Mouse (Mus musculus) liver, embryonic 12.5 days (tissue): ENCODE measurements around the gene Prlh. TPM values are rescaled to one million over a fixed set of nuclear protein-coding genes. Genes with fewer than 3 reads are reported as not detected.

Experiments
- ATAC-seq: fragments of 200-750 bp; cut with Nextera tagmentation; 2 replicates; pipeline ENCODE4 v1.8.0; 2017; ENCODE audit warnings: moderate number of reproducible peaks, mild to moderate bottlenecking, moderate library complexity
- H3K27ac ChIP-seq: fragments of 300-500 bp; sonication (generic); 2 replicates; pipeline ENCODE4 v1.5.1; 2016; ENCODE audit warnings: mild to moderate bottlenecking
- H3K27me3 ChIP-seq: fragments of 300-500 bp; sonication (generic); replicated peaks from 2 replicates; pipeline ENCODE4 v1.6.1; 2016; ENCODE audit warnings: mild to moderate bottlenecking, moderate library complexity
- H3K36me3 ChIP-seq: fragments of 300-500 bp; sonication (generic); 2 replicates; pipeline ENCODE4 v1.6.1; 2016; ENCODE audit warnings: mild to moderate bottlenecking, moderate library complexity
- H3K4me1 ChIP-seq: fragments of 300-500 bp; sonication (generic); 2 replicates; pipeline ENCODE4 v1.6.1; 2016
- H3K4me2 ChIP-seq: fragments of 300-500 bp; sonication (generic); 2 replicates; pipeline ENCODE4 v1.6.1; 2016; ENCODE audit warnings: mild to moderate bottlenecking, moderate library complexity
- H3K4me3 ChIP-seq: fragments of 300-500 bp; sonication (generic); 2 replicates; pipeline ENCODE4 v1.5.1; 2016; ENCODE audit warnings: mild to moderate bottlenecking, moderate library complexity
- H3K9ac ChIP-seq: fragments of 300-500 bp; sonication (generic); 2 replicates; pipeline ENCODE4 v1.6.1; 2016; ENCODE audit warnings: mild to moderate bottlenecking, moderate library complexity
- H3K9me3 ChIP-seq: fragments of 300-500 bp; sonication (generic); replicated peaks from 2 replicates; pipeline ENCODE4 v1.6.1; 2016; ENCODE audit warnings: mild to moderate bottlenecking, moderate library complexity
- WGBS: fragments of 180-500 bp; shearing (Covaris S2); methylation state at CpG from one replicate; pipeline ENCODE4 v1.1.7; 2016; ENCODE audit not compliant: insufficient replicate concordance; 5-methylcytosine and 5-hydroxymethylcytosine counted together
- polyA plus RNA-seq: library from polyadenylated mRNA; unstranded; fragments of >200 nt; fragmentation: Nextera tagmentation; extraction: Ambion mirVana; gene quantifications from 2 replicates; pipeline ENCODE4 v1.2.1, GENCODE M21; 2016

Prlh gene
- polyA plus RNA-seq, 1 experiment from 2014 or later, result not detected

- WGBS, result 28% methylated on average over 7 of the region's 7 CpGs
- H3K9ac ChIP-seq, result no peak overlapping the region
- H3K27me3 ChIP-seq, result 0 out of 2 replicates have a peak, but pooled peaks cover 9% of the 10 kb centered on the region
- H3K27ac ChIP-seq, result no peak overlapping the region
- peaks cover 3% of the 10 kb centered on the region; the same call in 1 of the 2 replicates for H3K4me1 ChIP-seq
- H3K36me3 ChIP-seq, result no peaks in the 10 kb centered on the region
- ATAC-seq, result peak; percentile 56; the same call in 1 of the 2 replicates
- no peak overlapping the region for H3K4me2 ChIP-seq
- H3K9me3 ChIP-seq, result no peaks in the 10 kb centered on the region
- no peak overlapping the region for H3K4me3 ChIP-seq
These were observed 3.6 kb downstream of the Prlh start for GRCm38 (mm10) chr1:90956245-90957096.

- no peak for ATAC-seq
- H3K4me2 ChIP-seq, result no peak overlapping the region
- H3K27me3 ChIP-seq, result 0 out of 2 replicates have a peak, but pooled peaks cover 9% of the 10 kb centered on the region
- H3K36me3 ChIP-seq, result no peaks in the 10 kb centered on the region
- H3K9me3 ChIP-seq, result no peaks in the 10 kb centered on the region
- WGBS, result 21% methylated on average over 4 of the region's 4 CpGs
- H3K4me3 ChIP-seq, result no peak overlapping the region
- no peak overlapping the region for H3K27ac ChIP-seq
- peaks cover 4% of the 10 kb centered on the region; the same call in 1 of the 2 replicates for H3K4me1 ChIP-seq
- H3K9ac ChIP-seq, result no peak overlapping the region
These were observed 9.6 kb downstream of the Prlh start for GRCm38 (mm10) chr1:90962526-90962925.

DNA sequence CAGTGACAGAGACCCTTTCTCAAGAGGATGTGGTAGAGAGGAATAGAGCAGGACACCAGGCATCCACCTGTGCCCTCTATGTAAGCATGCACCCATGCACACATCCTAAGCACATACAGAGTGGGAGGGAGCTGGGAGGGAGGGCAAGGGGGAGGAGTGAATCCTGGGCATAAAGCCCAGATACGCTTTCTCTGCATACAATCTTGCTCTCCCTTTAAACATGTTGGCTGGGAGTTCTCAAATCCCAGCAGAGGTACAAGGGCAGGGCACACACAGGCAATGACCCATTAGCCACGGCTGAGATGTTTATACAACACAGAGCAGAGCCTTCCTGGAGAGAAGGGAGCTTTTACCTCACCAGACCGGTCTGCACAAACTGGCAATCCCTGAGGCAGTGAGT lies 10.1 kb downstream of the Prlh start:
- no peak for ATAC-seq
- H3K27ac ChIP-seq, result no peak overlapping the region
- 0 out of 2 replicates have a peak, but pooled peaks cover 9% of the 10 kb centered on the region for H3K27me3 ChIP-seq
- H3K4me1 ChIP-seq, result peaks cover 4% of the 10 kb centered on the region; the same call in 1 of the 2 replicates
- no peak overlapping the region for H3K4me2 ChIP-seq
- WGBS, result 41% methylated on average over 3 of the region's 3 CpGs
- H3K9me3 ChIP-seq, result no peaks in the 10 kb centered on the region
- no peak overlapping the region for H3K9ac ChIP-seq
- no peak overlapping the region for H3K4me3 ChIP-seq
- H3K36me3 ChIP-seq, result no peaks in the 10 kb centered on the region

DNA sequence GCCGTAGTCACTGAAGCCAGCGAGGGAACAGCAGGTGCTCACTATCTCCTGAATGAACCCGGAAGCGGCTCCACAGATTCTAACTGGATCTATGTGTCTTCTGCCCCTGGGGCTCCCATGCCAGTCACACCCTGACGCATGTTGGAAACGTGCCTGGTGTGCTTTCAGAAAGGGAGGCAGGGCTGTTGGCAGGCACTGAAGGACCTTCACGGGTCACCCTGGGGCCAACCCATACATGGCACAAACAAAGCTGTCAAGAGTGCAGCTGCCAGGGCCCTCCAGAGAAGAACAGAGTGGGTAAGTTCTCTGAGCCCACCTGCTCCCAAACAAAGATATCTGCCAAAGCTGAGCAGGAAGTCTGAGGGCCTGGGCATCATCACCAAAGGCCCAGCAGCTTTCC lies 14.7 kb downstream of the Prlh start:
- no peak overlapping the region for H3K9ac ChIP-seq
- no peaks in the 10 kb centered on the region; the same call in none of the 2 replicates for H3K27me3 ChIP-seq
- H3K4me2 ChIP-seq, result no peak overlapping the region
- no peaks in the 10 kb centered on the region for H3K9me3 ChIP-seq
- 71% methylated on average over 7 of the region's 7 CpGs for WGBS
- no peak overlapping the region for H3K27ac ChIP-seq
- H3K4me3 ChIP-seq, result no peak overlapping the region
- ATAC-seq, result no peak
- no peaks in the 10 kb centered on the region for H3K36me3 ChIP-seq
- peaks cover 4% of the 10 kb centered on the region; the same call in 1 of the 2 replicates for H3K4me1 ChIP-seq

GRCm38 (mm10) chr1:90968649-90969048 lies 15.7 kb downstream of the Prlh start:
- Histone ChIP-seq H3K27ac (no peak overlapping the region), H3K27me3 (peaks cover 4% of the 10 kb centered on the region), H3K4me2 (peak overlapping the region; percentile 38), H3K9me3 (no peaks in the 10 kb centered on the region), H3K4me1 (peaks cover 3% of the 10 kb centered on the region), H3K9ac (no peak overlapping the region), H3K4me3 (peak overlapping the region; percentile 18), H3K36me3 (no peaks in the 10 kb centered on the region)
- 55% methylated on average over 4 of the region's 4 CpGs for WGBS
- ATAC-seq, result no peak

DNA sequence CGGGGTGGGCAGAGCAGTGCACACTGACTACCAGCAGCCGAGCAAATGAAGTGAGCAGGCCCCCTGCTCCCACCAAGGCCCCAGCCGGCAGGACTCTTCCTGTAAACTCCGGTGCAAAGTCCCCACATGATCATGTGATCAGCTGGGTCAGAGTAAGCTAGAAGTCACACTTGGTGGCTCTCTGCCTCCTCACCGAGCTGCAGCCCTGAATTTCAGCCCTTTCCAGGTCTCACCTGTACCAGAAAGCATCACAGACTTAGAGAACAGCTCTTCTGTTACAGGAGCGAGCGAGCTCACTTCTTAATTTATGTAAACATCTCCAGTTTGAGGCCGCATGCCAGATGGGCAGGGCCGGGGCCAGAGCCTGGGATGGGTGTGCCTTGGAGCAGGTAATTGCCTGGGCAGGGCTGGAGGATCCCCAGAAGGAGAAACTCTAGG lies 16.5 kb downstream of the Prlh start, which contains the start of gene Rab17:
Gene Rab17, minus strand, starts transcription at position 315 of the 438 bp plus-strand sequence.
- Histone ChIP-seq H3K27me3 (peaks cover 4% of the 10 kb centered on the region), H3K9ac (no peak within 1 kb of the TSS), H3K27ac (no peak within 1 kb of the TSS; the same call in 1 of the 2 replicates), H3K4me3 (peak within 1 kb of the TSS; percentile 18), H3K9me3 (no peaks in the 10 kb centered on the region), H3K36me3 (no peaks in the 10 kb centered on the region), H3K4me1 (peaks cover 4% of the 10 kb centered on the region), H3K4me2 (peak within 1 kb of the TSS; percentile 38)
- peak; percentile 40 for ATAC-seq
- 30% methylated on average over 9 of the region's 9 CpGs for WGBS

DNA sequence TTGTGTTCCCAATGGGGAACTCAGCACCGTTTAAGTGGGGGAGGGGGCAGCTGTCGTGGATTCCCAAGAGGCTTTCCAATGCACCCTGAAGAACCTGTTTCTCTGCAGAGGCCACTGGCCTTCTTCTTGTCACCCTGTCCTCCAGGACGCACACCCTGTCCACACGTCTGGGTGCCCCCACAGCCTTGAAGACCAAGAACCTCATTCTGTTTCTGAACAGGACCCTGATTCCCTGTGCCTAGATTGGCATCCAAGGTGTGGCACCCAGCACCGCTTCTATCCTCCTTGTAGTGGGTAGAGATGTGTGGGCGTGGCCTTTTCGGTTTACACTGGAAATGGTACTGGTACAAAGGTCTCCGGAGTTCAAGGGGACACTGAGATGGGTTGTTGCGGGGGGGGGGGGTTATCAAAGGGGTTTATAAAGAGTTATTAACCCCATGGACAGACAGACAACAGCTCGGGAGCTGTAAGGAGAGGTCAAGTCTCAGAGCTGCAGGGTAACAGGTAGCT lies 17.0 kb downstream of the Prlh start:
- Histone ChIP-seq H3K27ac (no peak overlapping the region), H3K4me1 (peaks cover 4% of the 10 kb centered on the region), H3K9ac (no peak overlapping the region), H3K27me3 (peaks cover 4% of the 10 kb centered on the region), H3K36me3 (no peaks in the 10 kb centered on the region), H3K9me3 (no peaks in the 10 kb centered on the region), H3K4me2 (no peak overlapping the region), H3K4me3 (no peak overlapping the region)
- ATAC-seq, result no peak
- 58% methylated on average over 10 of the region's 10 CpGs for WGBS

- Histone ChIP-seq H3K27ac (no peak overlapping the region), H3K27me3 (peaks cover 4% of the 10 kb centered on the region), H3K4me3 (no peak overlapping the region), H3K4me2 (no peak overlapping the region), H3K9me3 (no peaks in the 10 kb centered on the region), H3K36me3 (no peaks in the 10 kb centered on the region), H3K9ac (no peak overlapping the region), H3K4me1 (peaks cover 4% of the 10 kb centered on the region)
- no peak for ATAC-seq
- 21% methylated on average over 9 of the region's 9 CpGs for WGBS
These were observed 20.1 kb downstream of the Prlh start for GRCm38 (mm10) chr1:90972911-90973573.

GRCm38 (mm10) chr1:90973574-90973911 lies 20.6 kb downstream of the Prlh start:
- H3K36me3 ChIP-seq, result no peaks in the 10 kb centered on the region
- no peak for ATAC-seq
- H3K27ac ChIP-seq, result no peak overlapping the region
- H3K4me2 ChIP-seq, result no peak overlapping the region
- H3K4me1 ChIP-seq, result peaks cover 4% of the 10 kb centered on the region
- no peak overlapping the region for H3K9ac ChIP-seq
- no peak overlapping the region for H3K4me3 ChIP-seq
- WGBS, result 72% methylated on average over 2 of the region's 2 CpGs
- no peaks in the 10 kb centered on the region for H3K9me3 ChIP-seq
- H3K27me3 ChIP-seq, result peaks cover 4% of the 10 kb centered on the region

- Histone ChIP-seq H3K4me1 (peaks cover 4% of the 10 kb centered on the region), H3K36me3 (no peaks in the 10 kb centered on the region), H3K27me3 (peaks cover 4% of the 10 kb centered on the region), H3K4me3 (no peak overlapping the region), H3K4me2 (no peak overlapping the region), H3K27ac (no peak overlapping the region), H3K9ac (no peak overlapping the region), H3K9me3 (no peaks in the 10 kb centered on the region)
- ATAC-seq, result 0 out of 2 replicates have a peak, but pooled peaks have one; percentile 27
- WGBS, result 15% methylated on average over 12 of the region's 12 CpGs
These were observed 22.2 kb downstream of the Prlh start for GRCm38 (mm10) chr1:90974906-90975649.

- Histone ChIP-seq H3K9ac (no peak overlapping the region), H3K4me3 (no peak overlapping the region), H3K27me3 (peaks cover 4% of the 10 kb centered on the region), H3K4me2 (no peak overlapping the region), H3K27ac (no peak overlapping the region), H3K9me3 (no peaks in the 10 kb centered on the region), H3K36me3 (no peaks in the 10 kb centered on the region), H3K4me1 (peaks cover 4% of the 10 kb centered on the region)
- 73% methylated on average over 4 of the region's 4 CpGs for WGBS
- no peak for ATAC-seq
These were observed 23.1 kb downstream of the Prlh start for GRCm38 (mm10) chr1:90975960-90976359.
